In genomic region chr4:107719161-107719560, GRCm38 (mm10) we compare ENCODE assay signal across 19 mouse cellular contexts. TPM values are rescaled to one million over a fixed set of nuclear protein-coding genes. Genes with fewer than 3 reads are reported as not detected.
A peak's percentile ranks its signal among the peaks of the same experiment; 100 is the strongest.
DNase-seq lines count a peak whose midpoint lies in the region; ATAC-seq lines count a peak whose summit lies in the region.
"Had no signal": no experiment of that assay in that cellular context is flagged by ENCODE, and none has a peak within 500 bp of the region (broad histone marks: within the 10 kb centered on the region; RNA-seq: fewer than 3 reads in every experiment).

No protein-coding gene starts in this region.

- no peak overlapping the region for H3K4me3 ChIP-seq in kidney, embryonic 14.5 days (ENCODE audit: low read length)
- H3K4me3 ChIP-seq in kidney, embryonic 16.5 days (ENCODE audit: low read length) = no peak overlapping the region
- H3K4me3 ChIP-seq in forebrain, embryonic 15.5 days = no peak overlapping the region
- H3K4me3 ChIP-seq: megakaryocyte, embryonic 14.5 days had no signal

- peak; percentile 70 for DNase-seq in retina, embryonic 14.5 days (ENCODE audit: low spot score)
- no peak for DNase-seq in retina, postnatal 1 day
- no peak for DNase-seq in gastrocnemius, postnatal 25 days
- no peak for DNase-seq in left cerebral cortex, adult 8-10 months (ENCODE audit: low spot score in 2 of 2)
- DNase-seq in embryo, embryonic 9.5 days (ENCODE audit: extremely low spot score) = no peak
- DNase-seq: adrenal gland, postnatal 14 days; cerebellum, adult 9-10 months; embryo, embryonic 11 days; kidney, adult 8-10 months; lung, embryonic 14.5 days; right cerebral cortex, postnatal 25 days; thymus, postnatal 4 days had no signal

- ATAC-seq in kidney, embryonic 14.5 days (ENCODE audit: low FRiP score, low TSS enrichment) = no peak
- no peak for ATAC-seq in kidney, embryonic 16.5 days (ENCODE audit: low FRiP score, low TSS enrichment)
- no peak for ATAC-seq in forebrain, embryonic 15.5 days (replicated peaks)
- ATAC-seq: hindbrain, embryonic 16.5 days had no signal

- WGBS in kidney, embryonic 14.5 days = 74% methylated on average over 5 of the region's 5 CpGs
- WGBS in kidney, embryonic 16.5 days = 74% methylated on average over 5 of the region's 5 CpGs
- 73% methylated on average over 5 of the region's 5 CpGs for WGBS in forebrain, embryonic 15.5 days

- 0 out of 2 replicates have a peak overlapping the region, but pooled peaks have one; percentile 5 for H3K4me2 ChIP-seq in kidney, embryonic 14.5 days (replicated peaks; ENCODE audit: low read depth, low read length)
- no peak overlapping the region for H3K4me2 ChIP-seq in kidney, embryonic 16.5 days (replicated peaks; ENCODE audit: low read depth, low read length)
- H3K4me2 ChIP-seq in forebrain, embryonic 15.5 days (replicated peaks) = peak overlapping the region; percentile 15; the same call in 1 of the 2 replicates
- H3K4me2 ChIP-seq: lung, embryonic 14.5 days had no signal

- H3K36me3 ChIP-seq in kidney, embryonic 14.5 days (ENCODE audit: control insufficient read depth, insufficient read depth, low read length) = no peaks in the 10 kb centered on the region
- no peaks in the 10 kb centered on the region for H3K36me3 ChIP-seq in kidney, embryonic 16.5 days (ENCODE audit: insufficient read depth, low read length)
- no peaks in the 10 kb centered on the region for H3K36me3 ChIP-seq in forebrain, embryonic 15.5 days

- H3K27ac ChIP-seq in kidney, embryonic 14.5 days (ENCODE audit: low read depth, low read length) = no peak overlapping the region
- no peak overlapping the region for H3K27ac ChIP-seq in kidney, embryonic 16.5 days (ENCODE audit: low read length)
- 0 out of 2 replicates have a peak overlapping the region, but pooled peaks have one; percentile 70 for H3K27ac ChIP-seq in forebrain, embryonic 15.5 days (replicated peaks)

- H3K9ac ChIP-seq in kidney, embryonic 14.5 days (ENCODE audit: low read depth, low read length) = no peak overlapping the region
- no peak overlapping the region for H3K9ac ChIP-seq in kidney, embryonic 16.5 days (replicated peaks; ENCODE audit: low read length)
- no peak overlapping the region for H3K9ac ChIP-seq in forebrain, embryonic 15.5 days (replicated peaks)
- H3K9ac ChIP-seq: lung, embryonic 14.5 days had no signal

- H3K9me3 ChIP-seq in kidney, embryonic 14.5 days (ENCODE audit: control insufficient read depth, low read length) = no peaks in the 10 kb centered on the region
- H3K9me3 ChIP-seq in kidney, embryonic 16.5 days (ENCODE audit: low read length) = no peaks in the 10 kb centered on the region
- H3K9me3 ChIP-seq in forebrain, embryonic 15.5 days = no peaks in the 10 kb centered on the region

- no peaks in the 10 kb centered on the region for H3K4me1 ChIP-seq in kidney, embryonic 14.5 days (ENCODE audit: control insufficient read depth, insufficient read depth, low read length)
- no peaks in the 10 kb centered on the region for H3K4me1 ChIP-seq in kidney, embryonic 16.5 days (ENCODE audit: insufficient read depth, low read length)
- peaks cover 27% of the 10 kb centered on the region for H3K4me1 ChIP-seq in forebrain, embryonic 15.5 days

- no peaks in the 10 kb centered on the region for H3K27me3 ChIP-seq in kidney, embryonic 14.5 days (ENCODE audit: control insufficient read depth, insufficient read depth, low read length)
- no peaks in the 10 kb centered on the region; the same call in 1 of the 2 replicates for H3K27me3 ChIP-seq in kidney, embryonic 16.5 days (ENCODE audit: insufficient read depth, low read length)
- no peaks in the 10 kb centered on the region for H3K27me3 ChIP-seq in forebrain, embryonic 15.5 days

RNA-seq across cellular contexts. Expression of gene Dmrtb1, which starts 35.1 kb away (rescaled TPM):
- polyA plus RNA-seq in kidney, embryonic 14.5 days (2014; fragmentation: Nextera tagmentation; extraction: Ambion mirVana) = not detected in 2 replicates
- not detected in 2 replicates for polyA plus RNA-seq in kidney, embryonic 16.5 days (2015; fragmentation: Nextera tagmentation; extraction: Ambion mirVana)
- polyA plus RNA-seq in forebrain, embryonic 15.5 days (2015; fragmentation: Nextera tagmentation; extraction: Ambion mirVana) = 18.7 and 20.4 TPM in 2 replicates
- total RNA-seq in gastrocnemius, postnatal 25 days (2021) = not detected
- total RNA-seq in left cerebral cortex, adult 8-10 months (2022) = 1 to 10 TPM in 1 of 4 experiments, under 1 TPM in 3; 0.27 to 1.0 (median 0.62) TPM
- total RNA-seq: adrenal gland, postnatal 14 days; gastrocnemius, postnatal 4 days had no signal
- polyA plus RNA-seq: heart, embryonic 14.5 days; lung, embryonic 14.5 days had no signal

Comparison
In these comparisons a context has a peak if more than half of its experiments do, and no peak if none do; other contexts are left out.
1. RNA of gene Dmrtb1, which starts 35.1 kb away (polyA plus RNA-seq): 18.7 to 20.4 TPM in forebrain, embryonic 15.5 days; not detected in kidney, embryonic 14.5 days and not detected in kidney, embryonic 16.5 days; every median in the first group is over 10 times any median in the second.